Mouse (Mus musculus) liver, embryonic 15.5 days (tissue): ENCODE results near the gene Tmem243. TPM values are rescaled to one million over a fixed set of nuclear protein-coding genes. Genes with fewer than 3 reads are reported as not detected.

Experiments
- ATAC-seq: fragments of 200-750 bp; cut with Nextera tagmentation; 2 replicates; pipeline ENCODE4 v1.8.0; 2017; ENCODE audit warnings: moderate number of reproducible peaks, mild to moderate bottlenecking, moderate library complexity; ENCODE audit not compliant: insufficient read depth
- H3K27ac ChIP-seq: fragments of 300-500 bp; sonication (generic); replicated peaks from 2 replicates; pipeline ENCODE4 v1.5.1; 2015; ENCODE audit warnings: mild to moderate bottlenecking, inconsistent platforms
- H3K27me3 ChIP-seq: fragments of 300-500 bp; sonication (generic); 2 replicates; pipeline ENCODE4 v1.6.1; 2015; ENCODE audit warnings: mild to moderate bottlenecking, inconsistent platforms
- H3K36me3 ChIP-seq: fragments of 300-500 bp; sonication (generic); replicated peaks from 2 replicates; pipeline ENCODE4 v1.6.1; 2015; ENCODE audit warnings: moderate library complexity, mild to moderate bottlenecking, inconsistent platforms
- H3K4me1 ChIP-seq: fragments of 300-500 bp; sonication (generic); replicated peaks from 2 replicates; pipeline ENCODE4 v1.6.1; 2015; ENCODE audit warnings: inconsistent platforms
- H3K4me2 ChIP-seq: fragments of 300-500 bp; sonication (generic); 2 replicates; pipeline ENCODE4 v1.6.1; 2015; ENCODE audit warnings: moderate library complexity, mild to moderate bottlenecking, inconsistent platforms
- H3K4me3 ChIP-seq: fragments of 300-500 bp; sonication (generic); replicated peaks from 2 replicates; pipeline ENCODE4 v1.5.1; 2015; ENCODE audit warnings: mild to moderate bottlenecking, inconsistent platforms
- H3K9ac ChIP-seq: fragments of 300-500 bp; sonication (generic); 2 replicates; pipeline ENCODE4 v1.6.1; 2015; ENCODE audit warnings: moderate library complexity, mild to moderate bottlenecking, inconsistent platforms
- H3K9me3 ChIP-seq: fragments of 300-500 bp; sonication (generic); replicated peaks from 2 replicates; pipeline ENCODE4 v1.6.1; 2016; ENCODE audit warnings: inconsistent platforms
- WGBS: fragments of 180-500 bp; shearing (Covaris S2); methylation state at CpG from one replicate; pipeline ENCODE4 v1.1.7; 2015; ENCODE audit warnings: mixed read lengths; ENCODE audit not compliant: insufficient replicate concordance; 5-methylcytosine and 5-hydroxymethylcytosine counted together
- polyA plus RNA-seq: library from polyadenylated mRNA; unstranded; fragments of >200 nt; fragmentation: Nextera tagmentation; extraction: Ambion mirVana; gene quantifications from 2 replicates; pipeline ENCODE4 v1.2.1, GENCODE M21; 2015

Gene Tmem243
- 10.6 and 10.9 TPM in 2 replicates for polyA plus RNA-seq

DNA sequence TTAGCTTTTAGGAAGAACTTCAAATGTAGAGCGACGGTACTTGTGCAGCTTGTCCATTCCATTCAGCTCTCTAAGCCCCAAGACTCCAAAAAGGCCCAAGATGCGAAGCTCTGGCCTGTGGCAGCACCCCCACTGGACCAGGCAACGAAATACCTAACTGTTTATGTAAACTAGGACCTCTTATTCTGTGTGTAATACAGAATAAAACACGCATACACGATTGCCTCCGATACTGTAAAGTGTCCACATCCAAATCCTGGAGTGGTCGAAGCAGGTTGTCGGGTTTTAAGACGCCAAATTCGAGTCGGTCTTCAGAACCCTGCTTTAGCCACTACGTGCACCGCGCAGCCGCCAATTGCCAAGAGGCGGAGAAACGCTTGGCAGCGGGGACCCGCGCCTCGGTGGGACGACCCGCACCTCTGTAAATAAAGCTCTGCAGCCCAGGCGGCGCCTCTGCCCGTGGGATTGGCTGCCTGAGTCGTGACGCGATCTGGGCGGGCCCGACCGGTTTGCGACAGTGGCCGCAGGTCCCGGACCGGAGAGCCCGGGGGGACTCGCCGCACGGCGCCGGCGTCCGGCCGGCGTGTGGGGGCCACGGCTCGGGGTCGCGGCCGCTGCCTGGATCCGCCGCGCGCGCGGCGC is at the start of gene Tmem243:
TSS of gene Tmem243 (plus strand) at position 462 of the 642 bp plus-strand sequence.
- peak within 1 kb of the TSS; percentile 74 for H3K4me3 ChIP-seq
- peak within 1 kb of the TSS; percentile 68 for H3K27ac ChIP-seq
- H3K36me3 ChIP-seq: no peaks in the 10 kb centered on the region
- WGBS: 1% methylated on average over 50 of the region's 59 CpGs
- peak within 1 kb of the TSS; percentile 78 for H3K4me2 ChIP-seq
- H3K9ac ChIP-seq: peak within 1 kb of the TSS; percentile 59
- no peaks in the 10 kb centered on the region for H3K9me3 ChIP-seq
- peaks cover 59% of the 10 kb centered on the region for H3K27me3 ChIP-seq
- peaks cover 16% of the 10 kb centered on the region for H3K4me1 ChIP-seq
- peak; percentile 91 for ATAC-seq

DNA sequence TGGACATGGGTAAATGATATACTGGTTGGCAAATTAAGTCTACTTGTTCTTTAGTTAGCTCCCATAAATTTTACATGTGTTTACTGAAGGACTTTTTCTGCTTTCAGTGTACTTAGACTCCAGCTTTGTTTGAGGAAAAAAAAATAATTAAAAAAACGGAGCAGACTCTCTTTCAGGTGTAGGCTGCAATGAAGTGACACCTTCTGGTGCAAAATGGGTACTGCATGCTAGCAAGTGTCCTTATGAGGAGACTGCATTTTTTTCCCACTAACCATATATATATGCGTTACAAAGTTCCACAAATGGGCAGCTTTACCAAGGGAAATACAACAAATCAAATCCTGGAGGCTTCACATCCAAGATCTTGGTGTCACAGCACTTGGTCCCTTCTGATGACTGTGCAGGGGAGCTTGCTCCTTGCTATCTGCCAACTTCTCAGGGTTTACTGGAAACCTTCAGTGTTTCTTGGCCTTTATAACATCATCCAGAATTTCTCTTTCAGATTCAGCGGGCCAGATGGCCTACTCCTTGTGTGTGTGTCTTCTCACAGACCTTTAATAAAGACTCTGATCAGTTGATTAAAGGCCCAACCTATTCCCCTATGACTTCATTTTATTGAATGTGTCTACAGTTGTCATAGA is 44.3 kb upstream of the Tmem243 start:
- WGBS: 15% methylated on average over 3 of the region's 3 CpGs
- H3K4me2 ChIP-seq: no peak overlapping the region
- H3K9me3 ChIP-seq: no peaks in the 10 kb centered on the region
- no peak overlapping the region for H3K4me3 ChIP-seq
- no peak overlapping the region for H3K27ac ChIP-seq
- no peaks in the 10 kb centered on the region for H3K36me3 ChIP-seq
- H3K9ac ChIP-seq: no peak overlapping the region
- H3K27me3 ChIP-seq: no peaks in the 10 kb centered on the region
- H3K4me1 ChIP-seq: no peaks in the 10 kb centered on the region
- ATAC-seq: no peak

DNA sequence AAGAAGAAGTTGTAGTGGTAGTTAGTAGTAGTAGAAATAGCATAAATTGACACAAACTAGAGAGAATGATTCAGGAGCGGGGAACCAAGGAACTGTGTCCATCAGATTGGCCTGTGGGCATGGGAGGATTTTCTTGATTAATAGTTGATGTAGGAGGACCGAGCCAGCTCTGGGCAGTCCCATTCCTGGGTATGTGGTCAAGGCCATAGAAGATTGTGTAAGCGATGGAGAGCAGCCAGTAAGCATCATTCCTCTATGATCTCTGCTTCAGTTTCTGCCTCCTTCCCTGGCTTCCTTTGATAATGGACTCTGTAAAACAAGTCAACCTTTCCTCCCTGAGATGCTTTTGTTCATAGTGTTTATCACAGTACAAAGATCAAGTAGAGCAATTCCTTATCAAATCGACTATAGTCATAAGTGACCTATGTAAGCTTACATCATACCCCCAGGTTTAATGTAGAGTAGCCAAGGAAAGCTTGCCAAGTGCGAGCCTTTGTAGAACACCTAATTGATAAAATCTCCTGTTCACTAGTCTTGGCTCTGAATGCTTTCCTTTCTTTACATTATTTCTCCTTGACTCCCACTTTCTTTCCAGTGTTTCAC is 43.1 kb upstream of the Tmem243 start:
- Histone ChIP-seq H3K4me2 (no peak overlapping the region), H3K4me3 (no peak overlapping the region), H3K27me3 (no peaks in the 10 kb centered on the region), H3K27ac (no peak overlapping the region), H3K36me3 (no peaks in the 10 kb centered on the region), H3K4me1 (no peaks in the 10 kb centered on the region), H3K9ac (no peak overlapping the region), H3K9me3 (no peaks in the 10 kb centered on the region)
- ATAC-seq: no peak
- 65% methylated on average over 5 of the region's 5 CpGs for WGBS

DNA sequence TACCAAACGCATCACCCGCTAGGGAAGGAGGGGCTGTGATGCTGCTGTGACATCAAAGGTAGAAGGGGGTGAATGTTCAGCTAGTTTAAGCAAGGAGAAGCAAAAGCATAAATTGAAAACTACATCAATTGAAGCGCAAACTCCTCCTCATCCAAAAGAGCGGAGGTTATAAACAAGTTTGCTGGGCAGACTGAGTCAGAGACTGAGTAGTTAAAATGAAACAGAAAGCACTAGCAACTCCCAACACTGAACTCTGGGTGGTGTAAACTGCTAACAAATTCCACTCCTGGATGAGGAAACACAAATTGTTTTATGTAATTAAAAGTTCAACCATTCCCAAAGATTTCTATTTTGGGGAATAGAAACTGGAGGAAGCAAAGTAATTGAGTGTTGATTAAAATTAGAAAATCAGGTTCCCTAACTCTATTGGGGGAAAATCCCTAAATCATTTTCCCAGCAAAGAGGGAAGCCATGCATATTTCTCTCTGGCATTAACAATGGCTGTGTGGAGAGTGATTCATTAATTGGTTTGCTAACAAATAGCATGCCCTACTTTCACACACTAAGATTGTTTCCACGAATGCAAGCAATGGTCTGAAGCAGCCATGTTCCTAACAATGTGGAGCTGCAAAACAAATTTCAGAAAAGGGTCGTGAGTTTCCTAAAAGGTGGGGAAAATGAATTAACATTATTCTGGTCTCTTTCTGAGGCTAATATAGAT is 41.0 kb upstream of the Tmem243 start:
- no peak overlapping the region for H3K9ac ChIP-seq
- H3K36me3 ChIP-seq: no peaks in the 10 kb centered on the region
- no peak for ATAC-seq
- 57% methylated on average over 6 of the region's 6 CpGs for WGBS
- H3K27ac ChIP-seq: no peak overlapping the region
- no peak overlapping the region for H3K4me3 ChIP-seq
- no peaks in the 10 kb centered on the region for H3K4me1 ChIP-seq
- no peaks in the 10 kb centered on the region for H3K9me3 ChIP-seq
- H3K27me3 ChIP-seq: no peaks in the 10 kb centered on the region
- no peak overlapping the region for H3K4me2 ChIP-seq

DNA sequence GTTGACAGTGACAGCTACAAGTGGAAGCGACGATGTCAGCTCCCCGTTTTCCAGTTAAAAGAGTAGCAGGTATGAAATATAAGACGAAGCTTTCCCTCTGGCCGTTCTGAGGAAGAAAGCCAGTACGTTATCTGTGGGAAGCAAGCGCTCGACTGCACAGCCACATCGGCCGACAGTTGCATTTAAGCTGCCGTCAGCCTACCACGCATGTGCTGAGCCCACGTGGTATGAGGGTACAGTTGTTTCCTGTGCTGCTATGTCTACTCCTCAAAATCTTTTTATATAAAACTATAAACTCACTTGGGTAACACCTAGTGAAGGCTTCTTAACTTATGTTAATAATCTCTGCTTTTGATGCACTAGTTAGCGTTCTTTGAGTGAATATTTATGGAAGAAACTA is 40.2 kb upstream of the Tmem243 start:
- Histone ChIP-seq H3K4me1 (no peaks in the 10 kb centered on the region), H3K9ac (no peak overlapping the region), H3K4me2 (no peak overlapping the region), H3K9me3 (no peaks in the 10 kb centered on the region), H3K27me3 (no peaks in the 10 kb centered on the region), H3K4me3 (no peak overlapping the region), H3K27ac (no peak overlapping the region), H3K36me3 (no peaks in the 10 kb centered on the region)
- 59% methylated on average over 14 of the region's 14 CpGs for WGBS
- ATAC-seq: no peak

GRCm38 (mm10) chr5:9064217-9064616 is 36.3 kb upstream of the Tmem243 start:
- ATAC-seq: no peak

GRCm38 (mm10) chr5:9068886-9069285 is 31.6 kb upstream of the Tmem243 start:
- Histone ChIP-seq H3K27me3 (no peaks in the 10 kb centered on the region), H3K9ac (no peak overlapping the region), H3K36me3 (no peaks in the 10 kb centered on the region), H3K27ac (no peak overlapping the region), H3K9me3 (no peaks in the 10 kb centered on the region), H3K4me3 (no peak overlapping the region), H3K4me2 (no peak overlapping the region), H3K4me1 (no peaks in the 10 kb centered on the region)
- no peak for ATAC-seq
- 45% methylated on average over 2 of the region's 2 CpGs for WGBS

More at GRCm38 (mm10) chr5:9064217-9064616, 36.3 kb upstream of the Tmem243 start:
- no peaks in the 10 kb centered on the region for H3K9me3 ChIP-seq
- H3K27me3 ChIP-seq: no peaks in the 10 kb centered on the region
- no peaks in the 10 kb centered on the region for H3K36me3 ChIP-seq
- H3K27ac ChIP-seq: no peak overlapping the region
- no peak overlapping the region for H3K9ac ChIP-seq
- no peak overlapping the region for H3K4me2 ChIP-seq
- no peaks in the 10 kb centered on the region for H3K4me1 ChIP-seq
- no peak overlapping the region for H3K4me3 ChIP-seq
- 66% methylated on average over 1 of the region's 1 CpGs for WGBS

- H3K4me3 ChIP-seq: no peak overlapping the region
- no peaks in the 10 kb centered on the region for H3K27me3 ChIP-seq
- H3K9ac ChIP-seq: no peak overlapping the region
- no peak overlapping the region for H3K4me2 ChIP-seq
- no peaks in the 10 kb centered on the region for H3K4me1 ChIP-seq
- ATAC-seq: no peak
- H3K36me3 ChIP-seq: no peaks in the 10 kb centered on the region
- no peaks in the 10 kb centered on the region for H3K9me3 ChIP-seq
- no peak overlapping the region for H3K27ac ChIP-seq
- WGBS: 57% methylated on average over 6 of the region's 6 CpGs
Observed at GRCm38 (mm10) chr5:9069599-9070209, 30.8 kb upstream of the Tmem243 start.

GRCm38 (mm10) chr5:9071360-9071759 is 29.1 kb upstream of the Tmem243 start:
- H3K27ac ChIP-seq: no peak overlapping the region
- ATAC-seq: no peak
- H3K27me3 ChIP-seq: no peaks in the 10 kb centered on the region
- H3K9ac ChIP-seq: no peak overlapping the region
- 62% methylated on average over 3 of the region's 3 CpGs for WGBS
- no peaks in the 10 kb centered on the region for H3K4me1 ChIP-seq
- H3K9me3 ChIP-seq: no peaks in the 10 kb centered on the region
- H3K4me3 ChIP-seq: no peak overlapping the region
- H3K36me3 ChIP-seq: no peaks in the 10 kb centered on the region
- H3K4me2 ChIP-seq: no peak overlapping the region

GRCm38 (mm10) chr5:9073177-9073854 is 27.2 kb upstream of the Tmem243 start:
- Histone ChIP-seq H3K4me2 (no peak overlapping the region), H3K27me3 (no peaks in the 10 kb centered on the region), H3K4me1 (no peaks in the 10 kb centered on the region), H3K27ac (no peak overlapping the region), H3K4me3 (no peak overlapping the region), H3K36me3 (no peaks in the 10 kb centered on the region), H3K9ac (no peak overlapping the region), H3K9me3 (no peaks in the 10 kb centered on the region)
- WGBS: 43% methylated on average over 5 of the region's 5 CpGs
- no peak for ATAC-seq
